Mouse (Mus musculus) limb, embryonic 13.5 days (tissue): ENCODE results near the gene Sufu. TPM values are rescaled to one million over a fixed set of nuclear protein-coding genes. Genes with fewer than 3 reads are reported as not detected.
A peak's percentile ranks its signal among the peaks of the same experiment; 100 is the strongest.

ENCODE experiments used
- ATAC-seq: fragments of 200-750 bp; cut with Nextera tagmentation; 2 replicates; pipeline ENCODE4 v1.8.0; 2017; ENCODE audit warnings: low read depth, moderate number of reproducible peaks, moderate TSS enrichment; ENCODE audit not compliant: low FRiP score
- H3K27ac ChIP-seq: fragments of 300-500 bp; sonication (generic); 2 replicates; pipeline ENCODE4 v1.5.1; 2015; ENCODE audit warnings: inconsistent platforms, mild to moderate bottlenecking, moderate library complexity
- H3K27me3 ChIP-seq: fragments of 300-500 bp; sonication (generic); 2 replicates; pipeline ENCODE4 v1.6.1; 2015; ENCODE audit warnings: mild to moderate bottlenecking, inconsistent platforms
- H3K36me3 ChIP-seq: fragments of 300-500 bp; sonication (generic); 2 replicates; pipeline ENCODE4 v1.6.1; 2015; ENCODE audit warnings: inconsistent platforms, mild to moderate bottlenecking, moderate library complexity
- H3K4me1 ChIP-seq: fragments of 300-500 bp; sonication (generic); 2 replicates; pipeline ENCODE4 v1.6.1; 2015; ENCODE audit warnings: inconsistent platforms
- H3K4me2 ChIP-seq: fragments of 300-500 bp; sonication (generic); replicated peaks from 2 replicates; pipeline ENCODE4 v1.6.1; 2015; ENCODE audit warnings: inconsistent platforms, mild to moderate bottlenecking, moderate library complexity
- H3K4me3 ChIP-seq: fragments of 300-500 bp; sonication (generic); 2 replicates; pipeline ENCODE4 v1.5.1; 2015; ENCODE audit warnings: moderate library complexity, mild to moderate bottlenecking, inconsistent platforms
- H3K9ac ChIP-seq: fragments of 300-500 bp; sonication (generic); 2 replicates; pipeline ENCODE4 v1.6.1; 2015; ENCODE audit warnings: mild to moderate bottlenecking, inconsistent platforms
- H3K9me3 ChIP-seq: fragments of 300-500 bp; sonication (generic); 2 replicates; pipeline ENCODE4 v1.6.1; 2016; ENCODE audit warnings: inconsistent platforms
- WGBS: fragments of 180-500 bp; shearing (Covaris S2); methylation state at CpG from one replicate; pipeline ENCODE4 v1.1.7; 2015; 5-methylcytosine and 5-hydroxymethylcytosine counted together
- polyA plus RNA-seq: library from polyadenylated mRNA; unstranded; fragments of >200 nt; fragmentation: Nextera tagmentation; extraction: Ambion mirVana; gene quantifications from 2 replicates; pipeline ENCODE4 v1.2.1, GENCODE M21; 2015

Gene Sufu
- polyA plus RNA-seq, 1 experiment from 2014 or later, result 38.8 TPM

GRCm38 (mm10) chr19:46456018-46456735 lies 59.5 kb downstream of the Sufu start:
- WGBS, result 85% methylated on average over 5 of the region's 5 CpGs

GRCm38 (mm10) chr19:46457798-46458197 lies 61.1 kb downstream of the Sufu start:
- Histone ChIP-seq H3K36me3 (peaks cover 93% of the 10 kb centered on the region), H3K27me3 (no peaks in the 10 kb centered on the region), H3K27ac (no peak overlapping the region), H3K4me3 (no peak overlapping the region), H3K9me3 (no peaks in the 10 kb centered on the region), H3K4me2 (no peak overlapping the region), H3K9ac (no peak overlapping the region), H3K4me1 (peaks cover 9% of the 10 kb centered on the region; the same call in 1 of the 2 replicates)
- 88% methylated on average over 5 of the region's 5 CpGs for whole genome bisulfite sequencing
- no peak for ATAC-seq

More at GRCm38 (mm10) chr19:46456018-46456735, 59.5 kb downstream of the Sufu start:
- H3K27ac ChIP-seq, result peak overlapping the region; percentile 39; the same call in 1 of the 2 replicates
- no peaks in the 10 kb centered on the region for H3K27me3 ChIP-seq
- no peak overlapping the region for H3K4me3 ChIP-seq
- no peaks in the 10 kb centered on the region for H3K9me3 ChIP-seq
- no peak overlapping the region for H3K4me2 ChIP-seq
- no peak overlapping the region for H3K9ac ChIP-seq
- peaks cover 9% of the 10 kb centered on the region; the same call in 1 of the 2 replicates for H3K4me1 ChIP-seq
- no peak for ATAC-seq
- peaks cover 88% of the 10 kb centered on the region for H3K36me3 ChIP-seq

- Histone ChIP-seq H3K9me3 (no peaks in the 10 kb centered on the region; the same call in 1 of the 2 replicates), H3K36me3 (peaks cover 87% of the 10 kb centered on the region), H3K27me3 (no peaks in the 10 kb centered on the region), H3K27ac (no peak overlapping the region), H3K9ac (no peak overlapping the region), H3K4me3 (no peak overlapping the region), H3K4me2 (no peak overlapping the region), H3K4me1 (peaks cover 9% of the 10 kb centered on the region; the same call in 1 of the 2 replicates)
- ATAC-seq, result no peak
- 83% methylated on average over 10 of the region's 10 CpGs for WGBS
These were observed 62.6 kb downstream of the Sufu start for GRCm38 (mm10) chr19:46459256-46459655.

GRCm38 (mm10) chr19:46459889-46460288 lies 63.2 kb downstream of the Sufu start:
- Histone ChIP-seq H3K27ac (no peak overlapping the region), H3K4me1 (peaks cover 4% of the 10 kb centered on the region; the same call in 1 of the 2 replicates), H3K4me2 (no peak overlapping the region), H3K9ac (no peak overlapping the region), H3K4me3 (no peak overlapping the region), H3K36me3 (peaks cover 80% of the 10 kb centered on the region), H3K27me3 (no peaks in the 10 kb centered on the region), H3K9me3 (no peaks in the 10 kb centered on the region; the same call in 1 of the 2 replicates)
- no peak for ATAC-seq
- WGBS, result 82% methylated on average over 2 of the region's 2 CpGs

DNA sequence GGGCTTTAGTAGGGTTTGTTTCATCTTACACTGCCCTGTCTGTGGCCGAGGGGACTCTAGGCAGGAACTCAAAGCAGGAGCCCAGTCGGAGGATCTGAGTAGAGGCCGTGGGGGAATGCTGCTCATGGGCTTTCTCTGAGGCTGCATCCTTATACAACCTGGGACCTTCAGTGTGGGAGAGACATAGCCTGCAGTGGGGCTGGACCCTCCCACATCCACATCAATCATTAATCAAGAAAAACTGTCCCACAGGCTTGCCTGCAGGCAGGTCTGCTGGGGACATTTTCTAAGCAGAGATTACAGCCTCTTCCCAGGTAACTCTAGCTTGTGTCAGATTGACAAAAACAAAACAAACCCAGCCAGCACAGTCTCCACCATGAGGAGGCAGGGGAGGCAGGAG lies 65.9 kb downstream of the Sufu start:
- no peak for ATAC-seq
- no peak overlapping the region for H3K27ac ChIP-seq
- no peak overlapping the region for H3K4me3 ChIP-seq
- no peaks in the 10 kb centered on the region; the same call in 1 of the 2 replicates for H3K9me3 ChIP-seq
- H3K36me3 ChIP-seq, result peaks cover 61% of the 10 kb centered on the region
- 73% methylated on average over 3 of the region's 3 CpGs for WGBS
- H3K4me1 ChIP-seq, result no peaks in the 10 kb centered on the region
- no peaks in the 10 kb centered on the region for H3K27me3 ChIP-seq
- H3K4me2 ChIP-seq, result no peak overlapping the region
- no peak overlapping the region for H3K9ac ChIP-seq

GRCm38 (mm10) chr19:46463446-46463845 lies 66.8 kb downstream of the Sufu start:
- peaks cover 59% of the 10 kb centered on the region for H3K36me3 ChIP-seq
- H3K4me2 ChIP-seq, result no peak overlapping the region
- H3K4me3 ChIP-seq, result no peak overlapping the region
- ATAC-seq, result no peak
- no peaks in the 10 kb centered on the region; the same call in 1 of the 2 replicates for H3K9me3 ChIP-seq
- H3K27ac ChIP-seq, result no peak overlapping the region
- WGBS, result 98% methylated on average over 4 of the region's 4 CpGs
- H3K4me1 ChIP-seq, result no peaks in the 10 kb centered on the region
- no peak overlapping the region for H3K9ac ChIP-seq
- no peaks in the 10 kb centered on the region for H3K27me3 ChIP-seq

- no peak overlapping the region for H3K4me2 ChIP-seq
- H3K27ac ChIP-seq, result no peak overlapping the region
- H3K36me3 ChIP-seq, result peaks cover 46% of the 10 kb centered on the region
- no peak for ATAC-seq
- H3K4me1 ChIP-seq, result peaks cover 15% of the 10 kb centered on the region
- WGBS, result 81% methylated on average over 6 of the region's 6 CpGs
- H3K27me3 ChIP-seq, result no peaks in the 10 kb centered on the region
- H3K4me3 ChIP-seq, result no peak overlapping the region
- no peak overlapping the region for H3K9ac ChIP-seq
- no peaks in the 10 kb centered on the region; the same call in 1 of the 2 replicates for H3K9me3 ChIP-seq
These were observed 69.5 kb downstream of the Sufu start for GRCm38 (mm10) chr19:46466160-46466559.

- WGBS, result 59% methylated on average over 3 of the region's 3 CpGs
- no peak overlapping the region for H3K4me3 ChIP-seq
- H3K36me3 ChIP-seq, result peaks cover 38% of the 10 kb centered on the region
- H3K9me3 ChIP-seq, result no peaks in the 10 kb centered on the region; the same call in 1 of the 2 replicates
- H3K27me3 ChIP-seq, result no peaks in the 10 kb centered on the region
- no peak overlapping the region for H3K4me2 ChIP-seq
- H3K27ac ChIP-seq, result no peak overlapping the region
- no peak for ATAC-seq
- peaks cover 24% of the 10 kb centered on the region for H3K4me1 ChIP-seq
- no peak overlapping the region for H3K9ac ChIP-seq
These were observed 70.4 kb downstream of the Sufu start for GRCm38 (mm10) chr19:46467051-46467503.

DNA sequence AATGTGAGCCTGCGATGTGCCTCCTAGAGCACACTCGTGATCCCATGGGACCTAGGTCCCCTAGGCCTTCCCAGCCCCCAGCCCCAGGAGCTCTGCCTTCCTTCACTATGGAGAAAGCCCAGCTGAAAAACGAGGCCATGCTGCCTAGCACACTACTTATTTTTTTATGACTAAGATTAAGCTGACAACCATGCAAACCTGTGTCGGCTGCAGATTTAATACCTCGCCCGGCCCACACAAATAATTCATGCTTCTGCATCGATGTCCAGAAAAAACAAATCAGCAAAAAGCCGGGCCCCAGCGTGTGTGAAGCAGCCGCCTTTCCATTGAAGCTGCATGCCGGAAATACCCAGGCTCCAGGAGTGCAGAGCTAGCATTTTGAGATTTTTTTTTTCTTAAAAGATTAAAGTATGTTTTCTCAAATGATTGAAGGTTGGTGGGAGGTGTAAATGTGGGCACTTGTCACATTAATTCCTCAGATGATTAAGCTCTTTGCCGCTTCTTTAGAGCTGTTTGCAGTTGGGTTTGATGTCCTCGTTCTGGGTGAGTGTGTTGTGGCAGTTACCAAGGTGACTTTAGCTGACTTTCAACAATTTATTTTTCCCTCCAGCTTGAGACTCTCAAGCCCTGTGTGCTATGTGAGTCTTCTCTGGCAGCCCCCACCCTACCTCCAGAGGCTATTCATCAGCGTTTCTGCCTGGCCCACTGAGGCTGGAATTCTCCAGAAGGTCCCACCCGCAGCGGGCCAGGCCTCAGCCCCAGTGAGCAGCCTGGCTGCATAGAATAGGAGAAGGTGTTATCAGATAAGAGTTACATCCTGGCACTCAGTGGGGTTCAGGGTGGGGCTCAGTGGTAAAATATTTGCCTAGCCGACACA lies 73.9 kb downstream of the Sufu start:
- Histone ChIP-seq H3K27ac (peak overlapping the region; percentile 52; the same call in 1 of the 2 replicates), H3K4me2 (no peak overlapping the region), H3K9ac (0 out of 2 replicates have a peak overlapping the region, but pooled peaks have one; percentile 9), H3K27me3 (no peaks in the 10 kb centered on the region), H3K4me1 (peaks cover 26% of the 10 kb centered on the region), H3K36me3 (peaks cover 47% of the 10 kb centered on the region), H3K4me3 (no peak overlapping the region), H3K9me3 (no peaks in the 10 kb centered on the region)
- no peak for ATAC-seq
- 34% methylated on average over 17 of the region's 17 CpGs for WGBS

GRCm38 (mm10) chr19:46471324-46472093 lies 74.8 kb downstream of the Sufu start:
- WGBS, result 16% methylated on average over 10 of the region's 10 CpGs
- no peaks in the 10 kb centered on the region for H3K27me3 ChIP-seq
- no peak overlapping the region for H3K4me3 ChIP-seq
- H3K4me1 ChIP-seq, result peaks cover 26% of the 10 kb centered on the region
- no peak overlapping the region for H3K4me2 ChIP-seq
- H3K36me3 ChIP-seq, result peaks cover 50% of the 10 kb centered on the region
- no peak for ATAC-seq
- no peaks in the 10 kb centered on the region for H3K9me3 ChIP-seq
- H3K27ac ChIP-seq, result peak overlapping the region; percentile 33; the same call in 1 of the 2 replicates
- peak overlapping the region; percentile 9; the same call in 1 of the 2 replicates for H3K9ac ChIP-seq

DNA sequence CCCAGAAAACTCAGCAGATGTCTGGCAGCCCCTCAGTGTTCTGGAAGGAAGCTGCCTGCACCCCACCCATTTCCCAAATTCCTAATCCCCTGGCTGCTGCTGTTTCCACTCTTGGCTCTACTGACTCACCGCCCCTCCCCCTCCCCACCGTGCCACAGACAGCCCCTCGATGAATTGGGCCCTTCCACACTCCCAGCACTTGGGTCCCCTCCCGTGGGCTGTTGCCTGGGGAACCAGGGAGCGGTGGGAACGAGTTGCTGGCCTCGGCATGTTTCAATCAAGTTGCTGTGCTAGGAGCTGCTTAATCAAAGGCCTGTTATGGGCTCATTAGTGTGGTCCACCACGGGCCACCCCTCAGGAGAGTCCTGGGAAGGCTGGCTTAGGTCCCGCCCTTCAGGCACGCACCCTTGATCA lies 80.7 kb downstream of the Sufu start:
- WGBS, result 32% methylated on average over 10 of the region's 10 CpGs
- H3K36me3 ChIP-seq, result peaks cover 74% of the 10 kb centered on the region

More for the DNA sequence above, 80.7 kb downstream of the Sufu start:
- H3K9ac ChIP-seq, result no peak overlapping the region
- H3K4me1 ChIP-seq, result peaks cover 35% of the 10 kb centered on the region
- H3K27ac ChIP-seq, result no peak overlapping the region
- no peak for ATAC-seq
- H3K4me2 ChIP-seq, result no peak overlapping the region
- no peaks in the 10 kb centered on the region for H3K9me3 ChIP-seq
- no peak overlapping the region for H3K4me3 ChIP-seq
- no peaks in the 10 kb centered on the region for H3K27me3 ChIP-seq
